Mouse (Mus musculus): ENCODE data around the gene Fkbp2. TPM values are rescaled to one million over a fixed set of nuclear protein-coding genes. Genes with fewer than 3 reads are reported as not detected.

Gene Fkbp2
- total RNA-seq, 2 experiments from 2014 or later: 106 to 115 TPM

DNA sequence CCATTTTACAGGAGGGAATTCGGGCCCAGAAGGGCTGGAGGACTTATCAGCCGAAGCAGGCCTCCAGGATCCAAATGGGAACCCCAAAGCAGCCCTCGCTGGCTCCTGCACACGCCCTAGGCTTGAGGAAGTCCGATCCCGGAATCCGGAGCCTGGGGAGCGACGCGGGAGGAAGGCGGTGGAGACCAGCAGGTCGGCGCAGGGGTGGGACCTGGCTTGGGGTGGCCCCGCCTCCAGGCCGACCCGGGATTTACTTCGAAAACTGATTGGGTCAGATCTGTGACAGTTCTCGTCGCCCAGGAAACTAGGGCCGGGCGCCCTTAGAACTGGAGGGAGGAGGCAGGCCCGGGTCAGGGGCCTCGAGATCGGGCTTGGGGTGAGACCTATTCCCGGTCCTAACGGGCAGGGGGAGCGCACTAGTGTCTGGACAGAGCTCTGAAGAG is 38.0 kb downstream of the Fkbp2 start, which contains the start of gene Gpr137:
Gpr137 (minus strand) TSS at position 232 of the 443 bp plus-strand sequence.
- DNase-seq (ENCODE audit: low spot score in 2 of 2): peak; percentile 88 to 93

DNA sequence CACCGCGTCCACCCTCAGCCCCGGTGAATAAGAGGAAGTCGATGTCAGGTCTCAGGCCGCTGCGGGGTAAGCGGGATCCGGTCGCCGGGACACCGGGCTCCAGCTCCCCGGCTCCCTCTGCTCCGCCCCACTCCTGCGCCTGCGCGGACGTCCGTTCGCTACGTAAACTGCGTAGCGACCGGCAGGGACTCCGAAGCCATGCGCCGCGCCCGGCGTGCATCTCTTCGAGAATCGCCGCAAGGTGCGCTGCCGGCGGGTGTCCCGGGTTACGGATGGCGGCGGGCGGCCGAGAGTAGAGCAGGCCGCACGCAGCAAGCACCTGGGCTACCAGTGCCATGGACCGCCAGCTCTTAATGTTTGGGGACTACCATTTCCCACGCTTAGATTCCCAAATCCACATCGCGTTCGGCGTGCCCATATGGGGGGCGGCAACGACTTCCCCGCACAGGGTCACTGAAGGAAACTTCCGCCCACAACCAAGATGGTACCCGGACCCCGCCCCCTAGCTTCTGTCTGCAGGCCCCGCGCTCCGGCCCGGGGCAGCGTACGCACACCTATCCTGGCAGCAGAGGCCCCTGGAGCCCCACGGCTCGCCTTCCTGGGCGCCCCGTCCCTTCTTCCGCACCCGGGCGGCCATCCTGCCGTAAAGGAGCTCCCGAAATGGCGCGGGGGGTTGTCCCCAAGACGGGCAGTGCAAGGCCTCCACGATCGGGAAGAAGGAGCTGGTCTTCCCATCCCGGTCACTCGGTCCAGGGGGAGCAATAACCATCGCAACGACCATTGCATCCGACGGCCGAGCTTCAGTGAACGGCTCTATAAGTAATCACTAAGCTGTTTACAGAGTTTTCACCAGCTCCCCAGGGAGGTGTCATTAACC is 38.7 kb downstream of the Fkbp2 start, which contains the start of gene Bad:
Bad (plus strand) TSS at position 490 of the 877 bp plus-strand sequence.
- peak; percentile 93 to 94 for DNase-seq (ENCODE audit: low spot score in 2 of 2)

DNA sequence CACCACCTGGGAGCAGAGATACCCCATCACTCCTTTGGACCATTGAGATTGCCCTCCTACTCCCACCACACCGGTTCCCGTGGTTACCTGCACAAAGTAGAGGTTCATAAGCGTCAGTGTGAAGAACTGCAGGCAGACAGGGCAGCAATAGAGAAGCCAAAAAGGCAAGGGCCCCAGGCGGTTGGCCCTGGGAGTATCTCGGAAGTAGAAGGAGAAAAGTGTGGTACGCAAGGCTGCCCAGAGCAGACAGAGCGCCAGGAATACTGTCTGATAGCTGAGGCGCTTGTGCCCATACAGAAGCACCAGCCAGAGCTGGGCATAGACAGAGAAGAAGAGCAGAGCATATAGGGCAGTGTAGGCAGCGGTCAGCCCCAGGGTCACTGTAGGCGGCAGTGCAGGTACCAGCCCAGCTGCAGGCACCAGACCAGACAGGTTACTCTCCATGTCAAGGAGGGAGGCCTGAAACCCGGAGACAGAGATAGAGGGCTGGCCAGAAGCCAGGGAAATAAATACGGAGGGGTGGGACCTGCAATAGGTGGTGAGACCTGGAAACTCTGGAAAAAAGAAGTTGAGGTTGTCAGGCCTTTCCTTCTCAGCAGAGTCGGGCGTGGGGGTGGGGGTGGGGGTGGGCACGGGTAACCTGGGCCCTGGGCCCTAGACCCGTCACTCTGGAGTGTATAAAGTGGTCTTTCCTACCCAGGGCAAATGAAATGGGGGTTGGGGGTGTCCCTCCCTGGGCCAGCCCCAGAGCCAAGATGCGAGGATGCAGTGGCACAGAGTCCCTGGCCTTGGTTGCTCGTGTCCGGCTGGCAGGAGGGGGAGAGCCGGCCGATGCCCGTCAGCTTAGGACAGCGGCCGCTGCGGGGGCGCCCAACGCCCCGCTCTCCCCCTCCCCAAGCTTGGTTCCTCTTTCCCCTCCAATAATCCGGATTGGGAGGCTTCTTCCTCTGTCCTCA is 39.6 kb downstream of the Fkbp2 start:
- DNase-seq (ENCODE audit: low spot score in 2 of 2): no peak

DNA sequence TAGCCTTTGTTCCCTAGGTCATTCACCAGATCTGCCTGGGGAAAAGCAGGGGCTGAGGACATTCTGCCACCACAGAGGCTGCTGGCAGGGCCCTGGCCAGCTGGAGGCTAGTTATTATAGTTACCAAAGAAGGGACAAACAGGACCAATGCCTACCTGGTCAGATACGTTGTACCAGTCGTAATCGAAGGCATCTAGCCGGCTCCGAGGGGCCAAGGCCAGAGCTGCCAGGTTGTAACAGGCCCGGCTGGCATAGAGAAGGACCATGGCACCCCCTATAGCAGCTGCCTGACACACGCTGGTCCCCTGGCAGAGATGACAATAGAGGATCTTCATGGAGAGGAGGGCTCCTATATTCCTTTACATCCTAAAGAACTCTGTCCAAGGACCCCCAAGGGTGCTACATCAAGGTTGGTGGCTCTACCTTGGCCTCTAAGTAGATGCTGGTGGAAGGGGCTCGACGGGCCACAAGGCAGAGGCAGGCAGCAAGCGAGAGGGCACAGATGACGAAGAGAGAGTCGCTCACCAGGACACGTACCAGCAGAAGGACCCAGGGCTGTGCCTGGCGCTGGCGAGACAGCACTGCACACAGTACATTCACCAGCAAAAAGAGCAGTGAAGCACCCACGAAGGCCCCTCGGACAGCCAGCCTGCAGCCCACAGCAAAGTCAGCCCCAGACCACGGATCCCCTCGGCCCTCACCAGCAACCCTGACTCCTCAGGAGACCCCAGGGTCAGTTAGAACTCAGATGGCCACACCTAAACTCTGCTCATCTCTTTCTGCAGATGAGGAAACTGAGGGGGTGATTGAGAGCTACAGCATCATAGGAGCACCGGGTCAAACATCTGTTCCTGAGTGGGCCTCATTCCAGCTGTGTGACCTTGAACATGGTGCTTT is 40.9 kb downstream of the Fkbp2 start:
- DNase-seq (ENCODE audit: low spot score in 2 of 2): no peak

DNA sequence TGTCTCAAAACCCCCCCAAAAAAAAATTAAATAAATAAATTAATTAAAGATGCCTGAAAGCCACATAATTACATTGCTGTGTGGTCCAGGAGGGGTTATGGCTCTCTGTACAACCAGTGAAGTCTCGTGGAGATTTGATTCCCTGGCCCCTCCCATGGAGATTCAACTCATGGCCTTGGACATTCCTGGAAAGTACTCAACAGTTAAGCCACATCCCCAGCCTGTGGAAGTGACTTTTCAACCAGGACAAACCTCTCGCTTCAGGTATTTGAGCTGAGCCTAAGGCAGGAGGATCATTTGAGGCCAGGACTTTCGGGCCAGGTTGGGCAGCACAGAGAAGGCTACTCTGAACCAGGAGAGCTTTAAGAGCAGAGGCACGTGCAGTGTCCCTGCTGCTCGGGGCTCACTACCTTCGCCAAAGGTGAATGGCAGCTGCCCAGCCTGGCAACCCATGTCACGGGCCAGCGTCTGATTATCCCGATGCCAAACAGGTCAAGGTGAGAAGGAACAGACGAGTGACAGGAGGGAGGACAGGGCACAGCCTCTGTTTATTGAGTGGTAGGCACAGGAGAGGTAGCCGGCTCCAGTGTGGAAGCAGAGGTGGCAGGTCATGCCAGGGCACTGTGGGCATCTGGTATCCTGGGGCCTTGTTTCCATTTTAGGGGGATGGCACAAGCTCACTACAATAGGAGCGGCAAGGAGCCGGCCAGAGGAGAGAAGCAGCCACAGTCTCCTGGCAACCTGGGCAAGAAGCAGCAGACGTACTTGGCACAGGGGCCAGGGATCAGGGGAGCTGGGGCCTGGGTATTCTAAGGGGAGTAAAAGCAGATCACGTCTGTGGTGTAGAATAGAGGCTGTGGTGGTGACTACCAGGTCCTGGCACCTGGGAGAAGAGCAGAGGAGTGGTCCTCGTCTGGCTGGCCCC is 42.5 kb downstream of the Fkbp2 start:
- no peak for DNase-seq (ENCODE audit: low spot score in 2 of 2)

DNA sequence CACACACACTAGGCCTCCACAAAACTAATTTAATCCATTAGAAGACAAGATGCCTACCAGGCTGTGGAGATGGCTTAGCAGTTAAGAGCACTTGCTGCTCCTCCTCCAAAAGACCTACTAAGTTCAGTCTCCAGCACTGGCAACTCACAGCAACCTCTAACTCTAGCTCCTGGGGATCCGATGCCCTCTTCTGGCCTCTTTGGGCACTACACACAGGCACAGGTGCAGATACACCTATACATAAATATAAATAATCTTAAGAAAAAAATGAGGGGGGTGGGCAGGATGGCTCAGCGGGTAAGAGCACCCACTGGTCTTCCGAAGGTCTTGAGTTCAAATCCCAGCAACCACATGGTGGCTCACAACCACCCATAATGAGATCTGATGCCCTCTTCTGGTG is 44.0 kb downstream of the Fkbp2 start:
- DNase-seq (ENCODE audit: low spot score in 2 of 2): no peak

DNA sequence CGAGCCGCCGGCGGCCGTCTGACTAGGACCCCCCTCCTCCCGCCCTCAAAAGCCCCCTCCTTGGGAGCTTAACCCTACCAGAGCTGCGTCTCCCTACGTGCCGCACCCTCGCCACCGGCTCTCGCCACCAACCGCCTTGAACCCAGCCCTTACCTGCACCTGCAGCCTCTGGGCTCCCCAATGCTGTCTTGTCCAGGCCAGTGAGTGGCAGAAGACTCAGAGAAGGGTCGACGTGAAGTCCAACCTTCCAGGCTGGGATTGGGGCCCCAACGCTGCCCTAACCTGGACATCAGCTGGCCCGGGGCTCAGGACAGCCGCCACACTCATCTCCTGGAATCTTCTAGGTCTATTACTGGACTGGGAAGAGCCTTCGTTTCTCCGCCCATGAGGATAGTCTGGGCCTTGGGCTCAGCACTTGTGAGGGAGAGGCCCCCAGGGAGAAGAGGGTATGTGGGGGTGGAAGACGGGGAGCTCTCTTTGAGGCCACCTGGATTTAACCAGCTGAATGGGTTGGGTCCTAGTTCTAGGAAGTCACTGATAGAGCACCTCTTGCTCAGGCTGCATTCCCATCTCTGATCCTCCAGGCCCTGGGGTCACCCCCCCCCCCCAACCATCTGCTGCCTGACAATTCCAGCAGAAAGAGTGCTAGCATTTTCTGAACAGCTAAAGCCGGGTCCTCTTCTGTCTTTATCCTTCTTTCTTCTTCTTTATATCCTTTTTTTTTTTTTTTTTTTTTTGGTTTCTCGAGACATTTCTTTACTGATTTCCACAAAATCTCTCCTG is 45.9 kb downstream of the Fkbp2 start, which contains the start of gene Kcnk4:
Kcnk4 (minus strand) TSS at position 321 of the 783 bp plus-strand sequence.
- DNase-seq (ENCODE audit: low spot score in 2 of 2): no peak

DNA sequence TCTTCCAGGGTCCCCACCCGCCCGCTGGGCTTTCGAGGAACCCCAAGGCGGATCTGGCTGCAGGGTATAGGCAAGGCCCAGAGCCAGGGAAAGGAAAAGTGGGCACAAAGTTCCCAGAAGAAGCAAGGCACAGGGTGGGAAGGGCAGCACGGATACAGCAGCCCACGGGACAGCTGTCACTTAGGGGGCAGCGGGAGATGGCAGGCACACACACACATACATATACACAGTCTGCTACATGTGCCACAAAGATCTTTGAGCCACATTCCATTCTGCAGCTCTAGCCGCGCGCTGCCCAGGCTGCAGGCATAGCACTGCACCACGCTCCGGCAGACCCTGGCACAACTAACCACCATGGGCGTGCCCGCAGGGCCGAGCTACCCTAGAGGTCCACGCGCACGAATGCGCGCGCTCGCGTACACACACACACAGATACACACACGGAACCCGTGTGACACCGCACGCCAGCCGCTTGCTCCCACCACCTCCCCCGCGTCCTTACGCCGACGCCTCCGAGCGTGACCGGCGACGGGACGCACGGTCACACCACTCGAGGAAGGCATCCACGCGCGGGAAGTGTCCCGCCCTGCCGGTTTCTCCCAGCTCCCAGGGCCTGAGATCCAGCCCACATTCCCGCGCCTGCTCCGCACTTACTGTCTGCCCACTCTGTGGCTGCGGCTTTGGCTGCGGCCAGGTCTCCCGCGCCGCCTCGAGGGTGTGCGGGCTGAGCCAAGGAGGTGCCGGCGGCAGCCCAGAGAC is 46.7 kb downstream of the Fkbp2 start:
- peak; percentile 58 to 75 for DNase-seq (ENCODE audit: low spot score in 2 of 2)

DNA sequence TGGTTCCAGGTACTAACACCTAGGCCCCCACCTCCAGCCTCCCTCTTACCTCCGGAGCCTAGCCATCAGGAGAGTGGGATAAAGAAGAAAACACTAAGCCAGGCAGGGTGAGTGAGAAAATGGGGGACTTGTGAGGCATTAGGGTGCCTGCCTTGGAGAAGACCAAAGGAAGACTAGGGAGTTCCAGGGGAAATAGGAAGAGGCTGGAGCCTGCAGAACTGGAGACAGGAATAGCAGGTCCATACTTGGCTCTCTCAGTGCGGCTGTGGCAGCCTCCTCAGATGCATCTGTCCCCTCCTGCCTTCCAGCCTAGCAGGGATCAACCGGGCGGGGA is 47.2 kb downstream of the Fkbp2 start:
- DNase-seq (ENCODE audit: low spot score in 2 of 2): no peak

DNA sequence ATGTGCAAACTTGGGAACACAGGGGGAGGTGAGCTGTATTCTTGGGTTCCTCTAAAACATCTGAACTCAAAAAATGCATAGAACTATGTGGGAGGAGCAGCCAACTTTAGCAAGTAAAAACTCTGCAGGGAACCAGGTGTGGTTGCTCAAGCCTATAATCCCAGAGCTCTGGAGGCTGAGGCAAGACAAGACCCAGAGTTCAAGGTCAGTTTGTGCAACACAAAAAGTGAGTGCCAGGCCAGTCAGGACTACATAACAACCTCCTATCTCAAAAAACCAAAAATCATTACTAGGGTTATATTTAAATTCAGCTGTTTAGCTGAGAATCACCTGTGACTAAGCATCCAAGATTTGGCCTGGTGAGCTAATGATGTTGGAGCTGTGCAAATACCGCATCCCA is 48.3 kb downstream of the Fkbp2 start:
- DNase-seq (ENCODE audit: low spot score in 2 of 2): no peak

DNA sequence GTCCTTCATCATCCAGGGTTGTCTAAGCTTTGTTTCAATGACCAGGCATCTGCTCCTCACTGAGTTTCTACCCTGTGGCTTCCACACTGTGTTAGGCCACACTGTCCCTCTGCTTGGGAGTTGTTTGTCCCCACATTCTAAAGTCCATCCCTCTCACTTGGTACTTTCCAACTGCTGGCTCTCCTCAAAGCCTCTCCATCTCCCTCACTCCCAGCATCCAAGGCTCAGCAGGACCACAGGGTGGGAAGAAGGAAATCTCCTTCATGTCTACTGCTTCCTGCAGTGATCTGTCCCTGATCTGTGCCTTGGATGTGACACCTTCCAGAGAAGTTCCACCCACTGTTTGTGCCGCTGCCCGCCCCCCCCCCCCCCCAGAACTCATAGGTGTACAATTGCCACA is 49.3 kb downstream of the Fkbp2 start:
- no peak for DNase-seq (ENCODE audit: low spot score in 2 of 2)

DNA sequence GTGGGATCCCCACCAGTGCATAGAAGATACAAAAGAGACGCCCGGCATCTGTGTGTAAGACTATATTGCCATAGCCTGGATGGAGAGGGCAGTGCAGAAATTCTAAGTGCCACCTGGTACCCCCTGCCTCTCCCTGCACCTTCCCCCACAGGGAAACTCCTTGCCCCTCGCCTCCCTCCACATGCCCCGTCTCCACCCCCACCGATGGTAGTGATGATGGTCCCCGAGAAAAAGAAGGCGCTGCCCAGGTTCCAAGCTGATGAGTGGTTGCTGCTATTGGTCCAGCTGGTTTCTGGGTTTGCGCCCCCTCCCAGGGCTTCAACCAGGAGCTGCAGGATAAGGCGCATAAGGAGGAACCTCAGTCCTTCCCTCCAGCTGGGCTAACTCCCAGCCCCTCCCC is 52.2 kb downstream of the Fkbp2 start:
- no peak for DNase-seq (ENCODE audit: low spot score in 2 of 2)

Other genes with a start within 250 kb of the Fkbp2 start
- gene Rps6ka4, start 139.9 kb downstream of the Fkbp2 start, total RNA-seq (2021): 10 to 100 TPM; 37.2 to 44.4 TPM
- gene Ccdc88b, start 122.3 kb downstream of the Fkbp2 start, total RNA-seq (2021): 1 to 10 TPM; 3.4 to 3.5 TPM
- gene Trmt112, start 70.8 kb downstream of the Fkbp2 start, total RNA-seq (2021): 10 to 100 TPM; 46.2 to 46.4 TPM
- gene Prdx5, start 70.4 kb downstream of the Fkbp2 start, total RNA-seq (2021): 100 to 1,000 TPM; 367 to 381 TPM
- 10 to 100 TPM; 69.5 to 72.2 TPM for gene Esrra, start 58.7 kb downstream of the Fkbp2 start, total RNA-seq (2021)
- 10 to 100 TPM; 16.9 to 22.5 TPM for gene Catsperz, start 55.1 kb downstream of the Fkbp2 start, total RNA-seq (2021)
- 10 to 100 TPM; 29.2 to 37.4 TPM for gene Kcnk4, start 46.0 kb downstream of the Fkbp2 start, total RNA-seq (2021)
- 10 to 100 TPM; 39.0 to 40.5 TPM for gene Bad, start 38.6 kb downstream of the Fkbp2 start, total RNA-seq (2021)
- 100 to 1,000 TPM; 103 to 106 TPM for gene Gpr137, start 38.0 kb downstream of the Fkbp2 start, total RNA-seq (2021)
- 10 to 100 TPM; 54.7 to 64.7 TPM for gene Ppp1r14b, start 5.5 kb downstream of the Fkbp2 start, total RNA-seq (2021)
- gene Plcb3, start 4.0 kb downstream of the Fkbp2 start, total RNA-seq (2021): 10 to 100 TPM; 14.2 to 14.6 TPM
- 10 to 100 TPM; 93.3 to 98.7 TPM for gene Vegfb, start 7.2 kb upstream of the Fkbp2 start, total RNA-seq (2021)
- gene Dnajc4, start 12.1 kb upstream of the Fkbp2 start, total RNA-seq (2021): 10 to 100 TPM; 27.8 to 31.8 TPM
- 10 to 100 TPM; 12.2 to 14.2 TPM for gene Nudt22, start 15.6 kb upstream of the Fkbp2 start, total RNA-seq (2021)
- gene Trpt1, start 15.6 kb upstream of the Fkbp2 start, total RNA-seq (2021): 10 to 100 TPM; 19.6 to 24.6 TPM
- 1 to 10 TPM; 4.0 to 4.5 TPM for gene Fermt3, start 39.0 kb upstream of the Fkbp2 start, total RNA-seq (2021)
- 100 to 1,000 TPM; 211 to 217 TPM for gene Stip1, start 59.5 kb upstream of the Fkbp2 start, total RNA-seq (2021)
- 10 to 100 TPM; 15.0 to 16.6 TPM for gene Macrod1, start 76.3 kb upstream of the Fkbp2 start, total RNA-seq (2021)
- gene Flrt1, start 125.2 kb upstream of the Fkbp2 start, total RNA-seq (2021): 10 to 100 TPM; 40.9 to 42.8 TPM
- gene Otub1, start 225.8 kb upstream of the Fkbp2 start, total RNA-seq (2021): 100 to 1,000 TPM; 274 to 284 TPM
- gene Cox8a, start 237.1 kb upstream of the Fkbp2 start, total RNA-seq (2021): 1,000 to 10,000 TPM in 1 of 2 experiments, 100 to 1,000 TPM in 1; 906 to 1,040 TPM